Mouse (Mus musculus) frontal cortex, adult 2 months (tissue): Measurements from ENCODE around the gene Elovl6. TPM values are rescaled to one million over a fixed set of nuclear protein-coding genes. Genes with fewer than 3 reads are reported as not detected.
A peak's percentile ranks its signal among the peaks of the same experiment; 100 is the strongest.

Source experiments
- DNase-seq, 2 experiments: peaks; one replicate each; pipeline ENCODE4 v3.0.0; 2022; ENCODE audit warnings: low spot score in 1 of 2; ENCODE audit errors: extremely low spot score in 1 of 2
- polyA plus RNA-seq: library from polyadenylated mRNA; depleted of rRNA; stranded (reverse); fragments of >200 nt; gene quantifications from 2 replicates; pipeline ENCODE4 v1.2.3, GENCODE M21; 2012

Elovl6 gene
- polyA plus RNA-seq, 1 experiment = 27.4 TPM

GRCm38 (mm10) chr3:129593735-129594134 lies 61.6 kb downstream of the Elovl6 start:
- DNase-seq = no peak

- no peak for DNase-seq
These were observed 63.9 kb downstream of the Elovl6 start for GRCm38 (mm10) chr3:129596098-129596497.

DNA sequence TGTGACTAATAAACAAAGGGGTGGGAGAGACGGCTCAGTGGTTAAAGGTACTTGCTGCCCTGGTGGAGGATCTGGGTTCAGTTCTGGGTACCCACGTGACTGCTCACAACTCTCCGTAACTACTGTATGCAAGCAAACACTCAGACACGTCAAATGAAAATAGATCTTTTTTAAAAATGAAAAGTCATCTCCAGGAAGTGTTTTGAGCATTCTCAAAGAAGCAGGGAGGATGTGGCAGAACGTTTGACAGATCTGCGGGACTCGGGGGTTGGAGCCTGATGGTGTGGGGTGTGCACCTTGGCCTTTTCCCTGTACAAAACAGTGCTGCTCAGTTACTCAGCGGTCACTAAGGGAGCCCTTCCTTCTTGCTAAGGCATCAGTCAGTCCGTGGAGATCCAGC lies 70.1 kb downstream of the Elovl6 start:
- DNase-seq = no peak

- no peak for DNase-seq
These were observed 73.3 kb downstream of the Elovl6 start for GRCm38 (mm10) chr3:129605487-129605886.

- no peak for DNase-seq
These were observed 73.8 kb downstream of the Elovl6 start for GRCm38 (mm10) chr3:129605934-129606333.

- no peak for DNase-seq
These were observed 79.5 kb downstream of the Elovl6 start for GRCm38 (mm10) chr3:129611626-129612025.

DNA sequence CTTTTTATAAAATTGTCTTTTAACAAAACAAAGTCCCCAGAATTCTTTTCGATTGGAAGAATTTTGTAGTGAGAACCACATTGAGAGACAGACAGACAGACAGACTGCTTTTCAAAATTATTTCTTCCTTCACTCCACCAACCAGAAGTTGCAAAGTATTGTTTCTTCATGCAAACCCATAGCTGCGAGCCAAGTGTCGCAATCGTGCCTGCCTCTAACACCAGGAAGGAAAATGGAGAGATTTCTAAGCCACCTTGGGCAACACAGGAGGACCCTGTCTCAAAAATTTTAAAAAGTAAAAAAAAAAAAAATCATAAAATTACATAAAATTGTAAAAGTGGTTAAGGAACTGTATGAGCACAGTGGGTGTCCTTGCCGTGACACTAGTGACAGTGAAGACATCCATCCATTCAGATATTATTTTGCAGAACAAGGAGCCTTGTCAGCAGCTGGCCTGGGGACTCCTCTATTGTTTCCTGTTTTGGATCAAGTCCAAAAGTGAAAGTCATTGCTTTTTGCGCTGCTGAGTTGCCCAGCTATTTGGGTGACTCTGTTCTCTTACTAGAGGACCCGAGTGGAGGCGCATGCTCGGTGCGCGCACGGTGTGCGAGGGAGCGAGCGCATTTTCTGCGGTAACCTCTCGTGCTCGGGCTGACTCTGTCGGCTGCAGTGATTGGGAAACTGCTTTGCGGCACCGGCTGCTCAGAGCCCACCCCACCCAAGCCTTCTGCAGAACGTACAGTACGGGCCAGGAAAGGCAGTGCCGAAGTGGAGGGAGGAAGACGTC lies 80.3 kb downstream of the Elovl6 start:
- DNase-seq = no peak

GRCm38 (mm10) chr3:129613756-129614155 lies 81.6 kb downstream of the Elovl6 start:
- DNase-seq = no peak

DNA sequence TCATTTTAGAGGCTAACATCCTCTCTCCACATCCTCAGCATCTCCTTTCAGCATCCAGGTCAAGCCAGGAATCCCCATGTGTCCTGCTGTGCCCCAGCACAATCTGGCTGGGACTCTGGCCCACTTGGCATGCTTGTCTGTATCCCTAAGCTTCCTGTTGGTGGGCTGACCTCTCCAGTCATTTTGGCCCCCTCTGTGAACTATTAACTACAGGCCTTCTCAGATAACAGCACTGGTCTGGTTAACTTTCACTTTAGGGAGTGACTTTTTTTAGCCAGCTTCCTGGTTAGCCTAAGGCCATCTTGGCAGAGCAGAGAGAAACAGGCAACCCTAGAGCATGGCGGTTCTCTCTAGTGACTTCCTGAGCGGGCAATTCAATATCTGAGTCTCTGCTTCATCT lies 82.1 kb downstream of the Elovl6 start:
- DNase-seq = no peak

- DNase-seq = no peak
These were observed 85.3 kb downstream of the Elovl6 start for GRCm38 (mm10) chr3:129617450-129617849.

DNA sequence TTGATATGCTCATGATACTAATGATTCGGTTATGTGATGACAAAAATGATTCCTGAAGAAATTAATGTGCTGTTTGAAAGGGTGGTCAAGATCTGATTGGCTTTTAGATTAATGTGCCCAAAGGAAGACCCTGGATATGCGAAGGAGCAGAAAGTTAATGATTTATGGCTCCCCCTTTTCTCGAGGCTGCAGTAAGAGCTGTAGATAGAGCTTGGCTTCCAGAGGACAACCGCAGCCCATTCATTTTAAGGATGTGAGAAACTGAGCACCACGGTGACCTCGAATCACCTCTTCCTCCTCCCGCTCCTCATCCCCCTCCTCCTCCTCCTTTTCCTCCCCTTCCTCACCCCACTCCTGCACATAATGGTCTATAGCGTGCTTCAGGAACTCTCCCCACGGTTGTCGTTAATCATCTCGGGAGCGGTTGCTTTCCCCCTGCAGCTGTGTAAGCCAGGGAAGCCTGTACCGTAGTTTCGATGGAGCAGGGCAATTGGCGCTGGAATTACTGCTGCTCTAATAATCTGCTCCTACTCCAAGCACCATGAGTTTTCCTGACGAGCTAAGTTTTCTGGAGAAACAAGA lies 87.1 kb downstream of the Elovl6 start:
- no peak for DNase-seq

DNA sequence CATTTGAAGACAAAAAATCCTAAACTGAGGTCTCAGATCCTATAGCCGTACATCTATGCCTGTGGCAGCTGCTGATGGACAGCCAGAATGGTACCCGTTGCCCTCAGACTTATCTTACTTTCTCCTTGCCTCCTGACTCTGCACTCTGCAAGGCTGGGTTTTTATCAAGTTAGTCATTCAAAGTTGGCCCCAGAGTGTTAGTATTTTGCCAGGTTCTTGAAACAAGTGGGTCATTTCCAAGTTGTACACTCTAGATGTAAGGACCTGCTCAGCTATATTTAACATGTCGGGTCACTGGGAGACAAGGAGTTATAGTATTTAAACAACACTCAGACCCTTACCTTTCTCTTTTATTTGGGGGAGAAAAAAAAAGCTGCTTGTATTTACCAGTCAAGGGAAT lies 88.6 kb downstream of the Elovl6 start:
- DNase-seq = no peak

- peak in 1 of 2 experiments; percentile 20 for DNase-seq
These were observed 89.1 kb downstream of the Elovl6 start for GRCm38 (mm10) chr3:129621255-129621654.

DNA sequence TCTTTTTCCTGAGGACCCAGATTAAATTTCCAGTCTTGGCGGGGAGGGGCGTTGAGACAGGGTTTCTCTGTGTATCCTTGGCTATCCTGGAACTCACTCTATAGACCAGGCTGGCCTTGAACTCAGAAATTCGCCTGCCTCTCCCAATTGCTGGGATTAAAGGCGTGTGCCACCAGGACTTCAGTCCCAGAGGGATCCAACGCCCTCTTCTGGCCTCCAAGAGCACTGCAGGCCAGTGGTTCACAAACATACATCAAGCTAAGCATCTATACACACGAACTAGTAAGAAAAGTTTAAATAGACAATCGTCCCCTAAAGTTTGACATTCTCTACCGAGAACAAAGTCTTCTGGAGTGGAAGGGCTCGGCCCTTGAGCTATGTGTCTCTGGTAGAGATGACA lies 90.0 kb downstream of the Elovl6 start:
- peak in 1 of 2 experiments; percentile 20 for DNase-seq

DNA sequence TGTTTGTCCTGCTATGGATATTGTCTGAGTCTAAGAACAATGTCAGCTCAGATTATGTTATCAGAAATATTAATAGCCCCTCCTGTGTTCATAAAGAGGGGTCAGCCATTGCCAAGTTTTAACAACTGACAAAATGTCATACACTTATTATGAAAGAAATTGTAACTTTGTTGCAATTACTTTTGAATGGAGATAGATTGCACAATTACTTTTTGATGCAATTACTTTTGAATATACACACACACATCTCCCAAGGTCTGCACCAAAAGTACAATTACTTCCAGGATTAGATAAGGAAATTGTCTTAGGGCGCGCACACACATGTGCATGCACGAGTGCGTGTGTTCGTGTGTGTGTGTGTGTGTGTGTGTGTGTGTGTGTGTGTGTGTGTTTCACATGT lies 90.5 kb downstream of the Elovl6 start:
- DNase-seq = no peak

- peak in 1 of 2 experiments; percentile 9 for DNase-seq
These were observed 92.1 kb downstream of the Elovl6 start for GRCm38 (mm10) chr3:129624193-129624805.

GRCm38 (mm10) chr3:129627281-129627680 lies 95.1 kb downstream of the Elovl6 start:
- no peak for DNase-seq

DNA sequence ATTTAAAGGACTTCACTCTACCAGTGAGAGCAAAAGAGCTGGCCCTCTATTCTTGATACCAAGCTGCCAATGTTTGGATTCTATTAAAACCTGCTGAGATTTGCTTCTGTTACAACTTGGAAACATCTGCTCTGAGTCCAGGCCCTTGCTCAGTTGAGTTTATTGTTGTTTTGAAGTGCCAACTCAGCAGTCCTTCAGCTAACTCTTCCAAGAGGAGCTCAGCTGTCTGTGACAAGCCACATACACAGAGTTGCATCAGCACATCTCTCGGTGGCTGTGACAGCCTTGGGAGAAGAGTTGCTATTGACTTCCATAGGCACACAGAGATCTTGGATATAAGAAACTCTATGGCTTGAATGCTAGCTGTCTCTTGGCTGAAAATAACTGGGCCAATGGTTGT lies 98.9 kb downstream of the Elovl6 start:
- no peak for DNase-seq

DNA sequence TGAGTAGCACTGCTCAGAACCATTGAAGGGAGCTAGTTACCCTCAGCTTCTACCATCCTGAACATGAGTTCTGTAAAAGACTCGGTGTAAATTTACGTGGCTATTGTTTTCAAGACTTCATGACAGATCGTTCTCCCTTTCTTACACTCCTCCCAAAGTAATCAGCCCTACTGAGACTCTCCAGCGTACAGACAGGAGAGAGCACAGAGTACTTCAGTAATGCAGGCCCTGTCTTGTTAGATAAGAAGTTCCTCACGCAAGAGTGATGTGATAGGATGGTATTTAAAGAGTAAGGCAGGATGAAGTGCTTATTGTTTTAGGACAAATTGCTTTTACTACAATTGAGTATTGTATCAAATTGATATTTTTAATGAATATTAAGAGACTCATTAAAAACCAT lies 99.7 kb downstream of the Elovl6 start:
- no peak for DNase-seq

- DNase-seq = no peak
These were observed 101.4 kb downstream of the Elovl6 start for GRCm38 (mm10) chr3:129633518-129633917.

GRCm38 (mm10) chr3:129634260-129634901 lies 102.2 kb downstream of the Elovl6 start:
- DNase-seq = peak in 1 of 2 experiments; percentile 60
